Mouse (Mus musculus) 416B (cell line): ENCODE measurements around the gene Zcchc3.

Experiments
- DNase-seq: peaks from one replicate; pipeline ENCODE4 v3.0.0; 2011; ENCODE audit warnings: low read depth

The Zcchc3 gene

DNA sequence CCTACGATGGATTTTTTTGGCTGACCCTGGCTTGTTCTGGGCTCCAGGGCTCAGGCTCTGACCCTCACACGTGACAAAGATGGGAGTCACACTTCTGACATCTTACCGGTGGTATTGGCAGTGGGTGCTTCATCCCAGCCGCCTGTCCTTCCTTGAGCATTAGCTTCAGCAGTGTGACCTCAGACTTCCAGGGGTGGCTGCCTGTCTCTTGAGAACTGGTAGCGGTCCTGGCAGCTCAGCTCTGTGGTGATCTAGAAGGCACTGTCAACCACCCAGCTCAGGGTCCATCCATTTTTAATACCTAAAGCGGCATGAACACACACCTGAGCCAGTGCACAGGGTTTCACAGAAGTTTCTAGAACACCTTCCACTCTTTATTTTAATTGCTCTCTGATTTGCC lies 5.0 kb downstream of the Zcchc3 start:
- no peak for DNase-seq

DNA sequence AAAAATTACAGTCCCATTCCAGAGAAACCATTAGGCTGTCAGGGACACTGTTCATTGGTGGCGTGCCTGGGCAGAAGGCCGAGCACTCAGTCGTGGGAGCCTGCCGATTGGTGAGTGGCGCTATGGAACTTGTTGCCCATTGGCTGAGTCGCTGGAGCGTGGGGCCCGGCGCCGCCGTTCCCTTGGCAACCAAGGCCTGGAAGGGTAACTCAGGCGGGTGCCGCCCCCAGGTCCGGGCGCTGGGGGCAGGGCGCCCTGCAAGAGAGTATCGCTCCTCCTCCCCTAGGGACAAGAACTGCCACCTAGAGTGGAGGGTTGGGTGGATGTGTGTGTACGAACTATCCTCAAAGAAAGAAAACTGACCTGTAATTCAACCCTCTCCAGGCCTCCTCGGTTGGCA lies 8.7 kb downstream of the Zcchc3 start:
- no peak for DNase-seq

DNA sequence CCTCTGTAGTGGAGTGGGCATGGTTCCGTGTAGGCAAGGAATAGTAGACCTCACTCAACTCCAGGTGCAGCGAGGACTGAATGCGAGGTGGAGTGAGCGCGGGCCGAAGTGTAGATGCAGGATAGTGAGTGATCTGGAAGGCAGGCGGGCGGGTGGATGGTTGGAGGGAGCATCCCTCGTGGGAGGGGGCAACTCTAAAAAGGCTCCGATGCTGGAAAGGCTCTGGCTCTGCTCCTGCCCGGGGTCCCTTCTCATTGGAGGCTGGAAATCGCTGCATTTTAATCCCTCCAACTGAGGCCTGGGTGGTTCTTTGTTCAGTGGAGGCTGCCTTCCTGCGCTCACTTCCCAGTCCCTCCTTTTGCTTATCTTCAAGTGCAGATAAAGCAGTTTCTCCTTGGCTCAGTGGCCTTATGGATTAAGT lies 15.7 kb downstream of the Zcchc3 start:
- DNase-seq = no peak

DNA sequence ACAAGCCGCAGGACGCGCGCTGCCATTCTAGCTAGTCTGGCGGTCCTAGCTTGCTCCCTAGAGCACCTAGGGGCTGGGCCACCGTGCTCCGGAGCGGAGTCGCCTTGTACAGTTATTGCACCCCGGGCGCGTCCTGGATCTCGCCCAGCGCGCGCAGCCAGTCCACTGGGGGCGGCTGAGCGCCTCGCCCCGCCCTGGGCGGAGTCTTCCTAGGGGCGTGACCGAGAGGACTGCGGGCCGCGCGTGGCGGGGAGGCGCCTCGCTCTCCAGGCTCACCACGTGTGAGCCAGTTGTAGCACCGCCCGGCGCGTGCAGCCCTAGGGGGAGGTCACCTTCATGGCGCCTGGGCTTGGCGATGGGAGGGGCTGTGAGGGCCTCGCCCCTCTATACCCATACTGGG lies 16.1 kb downstream of the Zcchc3 start:
- no peak for DNase-seq

DNA sequence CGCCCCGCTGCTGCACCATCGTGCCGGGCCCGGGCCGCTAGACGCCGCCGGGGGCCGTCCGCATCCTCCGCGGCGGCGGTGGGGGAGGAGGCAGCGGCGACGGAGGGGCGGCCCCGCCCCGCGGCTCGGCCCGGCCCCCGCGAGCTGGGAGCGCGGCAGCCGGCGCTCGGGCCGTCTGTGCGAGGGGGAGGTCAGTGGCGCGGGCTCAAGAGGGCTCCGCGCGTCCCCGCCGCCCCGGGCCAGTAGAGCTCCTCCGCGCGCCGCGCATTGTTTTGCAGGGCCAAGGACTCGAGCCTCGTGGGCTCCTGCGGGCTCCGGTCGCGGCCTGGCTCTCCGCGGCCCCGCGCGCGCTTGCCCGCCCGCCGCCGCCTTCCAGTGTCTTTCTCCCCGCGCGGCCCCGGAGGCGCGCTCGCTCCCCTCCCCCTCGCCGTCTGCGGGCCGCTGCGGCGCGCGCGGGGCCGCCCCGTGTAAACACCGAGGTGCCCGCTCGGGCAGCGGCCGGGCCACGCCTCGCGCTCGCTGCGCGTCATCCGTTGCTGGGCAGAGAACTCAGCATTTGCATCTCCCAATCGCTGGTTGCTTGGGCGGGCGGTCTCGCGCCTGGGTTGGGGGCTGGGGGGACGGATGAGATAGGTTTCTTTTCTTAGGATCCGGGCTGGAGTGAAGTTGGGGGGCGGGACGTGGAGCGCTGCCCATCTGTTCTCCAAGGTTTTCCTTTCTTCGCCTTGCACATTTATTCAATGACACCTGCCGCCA lies 17.0 kb downstream of the Zcchc3 start, which contains the start of gene Sox12:
Sox12 (minus strand) TSS at position 384 of the 756 bp plus-strand sequence.
- no peak for DNase-seq

DNA sequence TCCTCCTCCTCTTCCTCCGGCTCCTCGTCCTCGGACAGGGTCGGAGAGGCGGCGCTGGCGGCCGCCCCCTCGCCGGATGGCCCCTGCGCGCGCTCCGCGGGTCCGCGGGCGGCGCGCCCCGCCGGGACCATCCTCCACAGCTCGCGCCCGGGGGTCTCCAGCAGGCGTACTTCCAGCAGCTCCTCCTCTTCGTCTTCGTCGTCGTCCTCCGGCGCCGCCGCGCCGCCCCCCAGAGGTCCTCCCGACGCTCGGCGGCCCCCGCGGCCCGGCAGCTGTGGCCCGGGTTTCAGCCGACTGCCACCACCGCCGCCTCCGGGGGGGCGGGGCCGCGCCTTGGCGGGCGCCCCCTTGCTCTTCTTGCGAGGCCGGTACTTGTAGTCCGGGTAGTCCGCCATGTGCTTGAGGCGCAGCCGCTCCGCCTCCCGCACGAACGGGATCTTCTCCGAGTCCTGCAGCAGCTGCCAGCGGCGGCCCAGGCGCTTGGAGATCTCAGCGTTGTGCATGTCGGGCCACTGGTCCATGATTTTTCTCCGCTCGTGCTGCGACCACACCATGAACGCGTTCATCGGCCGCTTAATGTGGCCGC lies 17.7 kb downstream of the Zcchc3 start:
- DNase-seq = no peak

DNA sequence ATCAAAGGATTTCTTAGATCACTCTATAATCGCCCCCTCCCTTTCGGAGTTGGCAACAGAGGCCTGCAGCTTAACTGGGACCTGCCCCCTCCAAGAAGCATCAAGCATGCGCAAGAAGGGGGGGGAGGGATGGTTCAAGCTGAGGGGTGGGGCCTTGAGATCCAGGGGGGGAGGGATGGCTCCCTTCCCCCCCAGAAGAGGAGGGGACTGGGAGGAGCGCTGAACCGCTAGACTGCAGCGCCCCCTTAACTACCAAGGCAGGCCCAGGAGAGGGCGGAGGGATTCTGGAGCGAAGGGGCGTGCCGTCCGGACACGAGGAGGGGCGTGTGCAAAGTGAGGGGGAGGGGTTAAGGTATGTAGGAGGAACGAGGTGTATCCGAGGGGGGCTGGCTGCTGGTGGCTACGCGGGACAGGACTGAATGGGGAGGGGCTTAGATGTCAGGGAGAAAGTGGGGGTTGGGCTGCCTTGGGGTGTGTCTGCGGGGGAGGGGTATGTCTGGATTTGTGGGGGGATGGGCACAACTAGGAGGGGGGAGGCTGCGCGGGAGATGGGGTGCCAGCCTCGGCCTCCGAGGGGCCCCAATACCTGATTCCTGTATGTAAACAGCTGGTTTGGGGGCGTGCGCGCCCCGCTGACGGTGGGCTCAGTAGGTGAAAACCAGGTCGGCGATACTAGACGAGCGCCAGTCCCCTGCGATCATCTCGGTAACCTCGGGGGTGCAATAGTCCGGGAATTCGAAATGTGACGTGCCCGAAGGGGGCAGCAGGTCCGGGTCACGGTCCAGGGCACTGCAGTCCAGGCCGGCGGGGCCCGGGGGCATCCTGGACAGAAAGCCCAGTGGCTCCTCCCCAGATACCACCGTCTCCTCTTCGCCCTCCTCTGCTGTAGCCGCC lies 18.5 kb downstream of the Zcchc3 start:
- no peak for DNase-seq

DNA sequence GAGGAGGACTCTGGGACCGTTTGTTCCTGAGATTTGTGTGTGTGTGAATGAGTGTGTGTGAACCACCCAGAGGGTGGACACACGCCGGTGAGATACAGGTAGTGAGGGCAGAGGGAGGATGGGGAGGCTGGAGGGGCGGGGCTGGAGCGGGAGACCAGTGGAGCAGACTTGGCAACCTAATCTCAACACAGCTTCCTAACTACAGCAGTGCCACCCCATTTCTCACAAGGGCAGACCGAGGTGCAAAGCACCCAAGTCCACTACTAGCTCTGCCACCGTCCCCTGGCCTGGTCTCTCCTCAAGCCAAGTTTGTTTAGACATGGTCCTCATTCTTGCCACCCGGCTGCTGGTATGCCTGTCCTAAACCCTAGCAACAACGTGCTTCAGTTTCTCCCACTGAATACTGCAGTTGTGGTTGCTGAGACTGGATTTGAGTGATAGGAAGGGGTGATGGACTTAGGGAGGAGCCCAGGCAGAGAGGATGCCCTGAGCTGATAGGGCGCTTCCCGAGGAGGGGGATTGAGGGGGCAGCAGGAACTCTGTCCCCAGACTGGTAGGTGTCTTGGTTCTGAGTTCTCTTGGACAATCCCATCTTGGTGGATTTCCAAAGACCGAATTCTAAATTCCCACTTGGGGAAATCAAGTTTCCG lies 19.4 kb downstream of the Zcchc3 start:
- no peak for DNase-seq

DNA sequence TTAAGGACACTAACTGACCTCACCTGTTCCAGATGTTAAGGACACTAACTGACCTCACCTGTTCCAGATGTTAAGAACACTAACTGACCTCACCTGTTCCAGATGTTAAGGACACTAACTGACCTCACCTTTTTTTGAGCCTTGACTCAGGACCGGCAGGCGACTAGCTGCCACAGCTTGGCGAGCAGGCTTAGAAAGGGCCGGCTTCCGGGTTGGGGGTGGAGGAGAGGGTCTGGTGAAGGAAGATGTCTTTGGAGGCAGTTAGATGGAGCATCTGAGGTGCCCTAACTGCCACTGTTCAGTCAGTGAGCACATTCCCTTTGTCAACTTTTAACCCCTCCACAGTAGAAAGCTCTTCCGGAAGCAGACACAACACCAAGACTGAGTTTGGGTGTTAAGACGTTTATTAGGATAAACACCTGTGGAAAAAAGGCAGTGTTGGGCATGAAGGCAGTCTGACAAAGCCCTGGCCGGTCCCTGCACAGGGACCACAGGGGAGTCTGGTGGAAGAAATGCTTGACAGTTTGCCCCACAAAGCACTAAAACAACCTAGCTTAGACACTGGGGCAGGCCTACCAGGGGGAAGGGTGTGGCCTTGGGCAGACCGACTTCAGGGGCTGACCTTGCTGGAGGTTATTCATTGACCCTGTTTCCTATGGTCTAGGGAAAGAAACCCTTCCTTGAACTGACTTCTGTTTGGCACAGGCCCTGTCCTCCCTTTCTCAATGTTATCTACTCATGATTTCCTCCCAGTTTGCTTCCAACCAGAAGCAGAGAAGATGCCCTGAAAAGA lies 21.4 kb downstream of the Zcchc3 start:
- DNase-seq = no peak

DNA sequence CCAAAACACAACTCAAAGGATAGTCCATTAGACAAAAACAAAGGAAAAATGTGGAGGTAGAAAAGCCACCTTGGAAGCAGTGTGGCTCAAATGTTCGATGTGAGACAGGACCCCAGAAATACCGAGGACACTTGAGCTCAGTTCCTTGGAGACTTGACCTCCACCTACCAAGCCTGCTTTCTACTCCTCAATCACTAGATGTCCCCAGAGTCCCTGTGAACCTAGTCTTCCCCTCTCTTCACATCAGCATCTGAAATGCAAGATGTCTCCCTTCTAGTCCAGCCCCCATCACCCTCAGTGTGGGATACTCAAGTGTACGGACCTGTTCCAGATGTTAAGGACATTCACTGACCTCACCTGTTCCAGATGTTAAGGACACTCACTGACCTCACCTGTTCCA lies 22.0 kb downstream of the Zcchc3 start:
- DNase-seq = peak; percentile 77

DNA sequence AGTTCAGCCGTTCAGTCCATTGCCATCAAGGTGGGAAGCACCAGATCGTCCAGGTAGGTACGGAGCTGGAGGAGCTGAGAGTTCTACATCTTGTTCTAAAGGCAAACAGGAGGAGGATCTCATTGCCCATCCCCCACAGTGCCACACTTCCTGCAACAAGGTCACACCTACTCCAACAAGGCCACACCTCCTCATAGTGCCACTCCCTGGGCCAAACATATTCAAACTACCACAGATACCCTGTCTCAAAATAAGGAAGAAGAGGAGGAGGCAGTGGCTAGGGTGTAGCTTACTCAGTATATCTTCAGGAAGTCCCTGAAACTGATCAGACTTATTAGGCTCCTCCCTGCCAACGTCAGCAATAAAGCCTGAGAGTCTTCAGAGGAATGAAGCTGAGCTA lies 30.6 kb downstream of the Zcchc3 start:
- DNase-seq = no peak

DNA sequence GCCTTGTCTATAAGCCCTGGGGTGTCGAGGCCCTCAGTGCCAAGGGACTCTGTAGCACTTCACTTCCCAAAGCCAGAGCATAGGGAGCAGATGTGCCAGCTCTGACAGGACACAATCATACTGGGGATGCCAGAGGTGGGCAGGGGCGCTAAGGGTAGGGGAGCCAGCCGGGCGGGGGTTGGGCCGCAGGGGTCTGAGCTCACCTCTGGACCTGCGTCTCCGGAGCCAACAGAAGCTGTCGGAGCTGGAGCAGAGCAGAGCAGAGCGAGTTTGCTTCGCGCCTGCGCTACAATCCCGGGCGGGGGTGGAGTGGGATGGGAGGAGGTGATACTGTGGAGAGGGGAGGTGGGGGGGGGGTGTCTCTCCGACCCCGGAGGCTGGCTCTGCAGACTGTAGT lies 38.5 kb downstream of the Zcchc3 start, which contains the start of gene Nrsn2:
Nrsn2 (minus strand) TSS at position 294 of the 397 bp plus-strand sequence.
- no peak for DNase-seq

DNA sequence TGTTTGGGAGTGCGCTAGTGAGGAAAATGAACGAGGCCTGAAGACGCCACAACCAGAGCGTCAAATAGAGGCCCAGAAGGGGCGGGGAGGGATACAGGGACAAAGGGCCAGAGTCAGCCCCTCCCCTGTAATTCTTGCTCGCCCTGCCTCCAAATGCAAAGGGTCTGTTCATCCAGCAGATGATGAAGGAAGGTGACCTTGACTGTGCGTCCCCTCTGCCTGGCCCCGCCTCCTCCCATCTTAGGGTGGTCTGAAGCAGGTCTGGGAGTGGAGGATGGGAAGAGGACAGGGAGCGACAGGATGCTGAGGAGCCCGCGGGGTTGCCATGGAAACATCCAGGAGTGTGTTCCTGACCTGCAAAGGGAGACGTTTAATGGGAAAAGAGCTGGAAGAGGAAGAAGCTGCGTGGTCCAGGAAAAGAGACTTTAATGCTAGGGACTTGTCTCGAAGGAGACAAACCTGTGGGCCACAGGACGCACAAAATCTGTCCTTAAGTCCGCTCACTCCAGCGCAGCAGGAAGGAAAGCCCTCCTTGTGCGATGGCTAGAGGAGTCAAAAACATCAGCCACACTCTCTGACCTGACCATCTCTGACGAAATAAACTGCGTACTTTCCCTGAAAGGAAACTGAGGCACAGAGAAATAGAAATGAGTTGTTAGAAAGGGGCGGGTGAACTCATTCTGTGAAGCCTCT lies 39.0 kb downstream of the Zcchc3 start:
- DNase-seq = no peak

DNA sequence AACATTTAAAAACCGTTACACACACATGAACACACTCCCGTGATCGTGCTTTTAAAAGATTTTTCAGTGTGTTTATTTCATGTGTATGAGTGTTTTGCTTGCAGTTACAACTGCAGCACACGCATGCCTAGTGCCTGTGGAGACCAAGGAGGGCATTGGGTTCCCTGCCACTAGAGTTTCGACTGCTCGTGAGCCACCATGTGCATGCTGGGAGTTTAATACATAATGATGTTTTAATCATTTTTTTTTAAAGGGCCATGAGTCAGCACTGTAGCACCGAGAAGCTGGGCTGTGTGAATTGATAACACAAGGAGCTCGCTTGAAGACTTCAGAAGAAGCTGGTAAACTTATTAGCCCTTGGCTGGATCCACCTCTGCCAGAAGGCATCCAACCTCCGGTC lies 41.3 kb downstream of the Zcchc3 start:
- DNase-seq = no peak

DNA sequence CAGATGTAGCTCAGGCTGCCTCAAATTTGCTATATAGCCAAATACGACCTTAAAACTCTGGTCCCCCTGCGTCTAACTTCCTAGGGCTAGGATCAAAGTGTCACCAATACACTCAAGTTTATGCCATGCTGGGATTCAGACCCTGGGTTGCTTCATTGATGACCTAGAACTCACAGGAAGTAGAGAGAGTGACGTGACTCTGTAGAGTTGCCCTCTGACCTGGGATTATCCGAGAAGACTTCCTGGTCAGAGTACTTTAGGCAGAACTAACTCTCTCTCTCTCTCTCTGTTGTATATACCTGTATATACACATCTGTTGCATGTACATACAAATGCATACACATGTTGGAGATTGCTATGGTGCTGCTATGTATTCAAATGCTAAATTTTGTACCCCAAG lies 42.2 kb downstream of the Zcchc3 start:
- DNase-seq = no peak

DNA sequence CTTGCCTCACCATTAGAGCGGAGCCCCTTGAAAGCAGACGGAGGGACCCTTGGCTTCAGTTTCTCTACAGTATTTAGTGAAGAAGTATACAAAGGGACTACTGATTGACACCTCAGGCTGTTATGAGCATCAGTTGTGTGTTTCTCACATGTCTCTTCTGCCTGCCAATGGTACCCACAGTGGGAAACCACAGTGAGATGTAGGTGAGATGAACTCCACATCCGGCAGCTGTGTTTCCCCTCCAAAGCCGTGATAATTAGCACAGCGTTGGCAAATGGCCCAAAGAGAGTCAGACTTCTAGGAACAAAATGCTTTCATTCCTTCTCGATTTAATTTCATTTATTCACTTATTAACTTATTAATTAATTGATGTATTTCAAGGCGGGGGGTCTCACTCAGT lies 42.7 kb downstream of the Zcchc3 start:
- DNase-seq = peak; percentile 94

DNA sequence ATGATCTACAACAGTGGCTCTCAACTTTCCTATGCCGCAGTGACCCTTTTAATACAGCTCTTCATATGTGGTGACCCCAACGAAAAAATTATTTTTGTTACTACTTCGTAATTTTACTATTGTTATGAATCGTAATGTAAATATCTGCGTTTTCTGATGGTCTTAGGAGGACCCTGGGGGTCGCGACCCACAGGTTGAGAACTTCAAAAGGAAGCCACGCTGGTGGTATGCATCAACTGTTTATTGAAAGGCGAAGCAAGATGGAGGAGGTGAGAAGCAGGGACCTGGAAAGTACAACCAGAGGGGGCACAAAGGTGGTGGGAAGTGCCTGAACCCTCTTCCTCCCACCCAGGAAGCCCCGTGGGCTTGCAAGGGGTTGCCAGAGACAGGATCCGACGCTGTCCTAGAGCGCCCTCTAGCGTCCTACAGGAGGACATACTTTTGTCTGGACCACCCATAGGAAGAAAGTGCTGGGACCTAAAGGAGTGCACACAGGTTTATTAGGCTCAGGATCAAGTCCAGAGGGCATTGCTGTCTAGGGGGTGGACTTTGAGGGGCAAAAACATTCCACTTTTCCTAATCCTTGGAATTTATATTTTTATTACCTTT lies 46.2 kb downstream of the Zcchc3 start:
- DNase-seq = peak; percentile 75

DNA sequence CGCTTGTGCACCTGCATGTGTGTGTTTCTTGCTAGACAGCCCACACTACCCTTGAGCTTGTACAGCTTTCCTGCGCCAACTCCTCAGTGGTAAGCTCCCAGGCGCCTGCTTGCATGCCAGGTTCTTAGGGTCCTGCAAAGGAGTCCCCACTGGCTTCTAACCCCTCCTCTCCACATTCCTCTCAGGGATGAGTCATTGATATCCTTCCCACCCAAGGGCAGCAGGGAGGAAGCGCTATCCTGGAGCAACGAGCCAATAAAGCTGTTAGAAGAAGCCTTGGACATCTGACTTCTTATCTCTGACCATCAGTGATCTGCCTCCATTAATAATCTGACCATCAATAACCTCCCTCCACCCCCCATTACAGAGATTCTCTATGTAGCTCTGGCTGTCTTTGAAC lies 46.9 kb downstream of the Zcchc3 start:
- no peak for DNase-seq

DNA sequence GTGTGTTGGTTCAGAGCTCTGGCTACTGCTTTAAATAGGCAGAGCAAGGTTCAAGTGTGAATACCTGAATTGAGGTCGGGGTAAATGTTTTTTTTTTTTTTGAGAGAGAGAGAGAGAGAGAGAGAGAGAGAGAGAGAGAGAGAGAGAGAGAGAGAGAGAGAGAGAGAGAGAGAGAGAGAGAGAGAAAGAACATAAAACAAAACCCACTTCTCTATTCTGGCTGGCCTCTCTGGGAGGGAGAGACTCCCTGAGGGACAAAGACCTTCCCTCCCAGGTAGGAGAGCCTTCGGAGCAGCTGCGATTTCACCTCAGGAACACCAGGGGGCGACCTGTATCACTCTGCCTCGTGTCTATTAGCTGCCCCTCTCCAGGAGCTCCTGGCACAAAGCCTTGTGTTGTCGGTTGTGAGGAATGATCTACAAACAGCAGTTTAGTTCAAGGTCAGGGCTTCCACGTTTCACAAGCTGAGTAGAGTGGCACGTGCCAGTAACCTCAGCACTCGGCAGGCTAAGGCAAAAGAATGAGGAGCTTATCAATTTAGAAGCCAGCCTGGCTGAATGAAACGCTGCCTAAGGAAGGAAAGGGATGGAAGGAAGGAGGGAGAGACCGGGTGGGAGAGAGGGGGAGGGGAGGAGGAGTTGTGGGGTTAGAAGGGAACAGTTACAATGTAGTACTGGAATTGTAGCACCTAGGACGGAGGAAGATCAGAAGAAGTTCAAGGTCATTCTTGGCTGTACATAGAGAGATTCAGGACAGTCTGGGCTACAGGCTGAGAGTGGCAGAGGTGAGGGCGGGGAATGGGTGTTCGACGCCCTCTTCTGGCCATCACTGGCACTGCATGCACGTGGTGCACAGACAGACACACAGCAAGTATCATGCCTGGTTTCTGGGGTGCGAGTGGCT lies 51.3 kb downstream of the Zcchc3 start:
- peak; percentile 97 for DNase-seq
